Mouse (Mus musculus): Measurements from ENCODE around the gene Kbtbd6. TPM values are rescaled to one million over a fixed set of nuclear protein-coding genes. Genes with fewer than 3 reads are reported as not detected.

Gene Kbtbd6
- total and polyA plus RNA-seq, 3 experiments, result 0.12 TPM; not detected in 2

- H3K36me3 ChIP-seq (replicated peaks in 1 of 2; ENCODE audit: control insufficient read depth in 1 of 2, insufficient read depth in 1 of 2, low read length in 1 of 2), result peaks cover 11 to 76% of the 10 kb centered on the region in 2 experiments
- dilution Hi-C loops (cut with MboI; ENCODE audit: extremely low pct_ligation_motif_present, extremely low pct_unique_long_range_greater_than_20kb, low sequenced_read_pairs) (no loop called here), in situ Hi-C loops (cut with MboI; ENCODE audit: low pct_ligation_motif_present, low pct_unique_long_range_greater_than_20kb, low sequenced_read_pairs) (no loop called here)
- no peaks in the 10 kb centered on the region for H3K79me2 ChIP-seq (replicated peaks; ENCODE audit: control insufficient read depth, extremely low read depth, insufficient read depth, poor library complexity, severe bottlenecking)
- no peaks in the 10 kb centered on the region for H3K4me1 ChIP-seq (ENCODE audit: control insufficient read depth in 1 of 2, insufficient read depth in 2 of 2)
- H3K27me3 ChIP-seq (replicated peaks), result no peaks in the 10 kb centered on the region
- no peak for DNase-seq (ENCODE audit: extremely low read depth)
- TF ChIP-seq CHD2 (IDR thresholded peaks at IDR 0.05; ENCODE audit: low read length), result no peak
- TF ChIP-seq HCFC1 (IDR thresholded peaks at IDR 0.05; ENCODE audit: low read depth, low read length), result no peak
- TF ChIP-seq IRF4 (IDR thresholded peaks at IDR 0.05; ENCODE audit: low read depth, low read length), result no peak
- TF ChIP-seq UBTF (IDR thresholded peaks at IDR 0.05; ENCODE audit: low read depth, low read length), result no peak
- no peak for TF ChIP-seq KAT2A (IDR thresholded peaks at IDR 0.05; ENCODE audit: insufficient replicate concordance, low read length)
- TF ChIP-seq POLR2AphosphoS2 (IDR thresholded peaks at IDR 0.05; ENCODE audit: low read depth, low read length), result no peak
- no peak for TF ChIP-seq MAZ (IDR thresholded peaks at IDR 0.05; ENCODE audit: low read depth, low read length)
- TF ChIP-seq MAX (IDR thresholded peaks at IDR 0.05; ENCODE audit: low read length), result no peak
- TF ChIP-seq BHLHE40 (IDR thresholded peaks at IDR 0.05; ENCODE audit: low read depth, low read length), result no peak
- H3K9me3 ChIP-seq (replicated peaks; ENCODE audit: low read length), result no peaks in the 10 kb centered on the region
- H3K4me3 ChIP-seq (replicated peaks in 1 of 3; ENCODE audit: low read depth in 2 of 3, low read length in 2 of 3, poor library complexity in 1 of 3), result no peak overlapping the region
- no peak overlapping the region for H3K27ac ChIP-seq (ENCODE audit: insufficient read depth, low read depth)
- no peak overlapping the region for H3K9ac ChIP-seq (ENCODE audit: insufficient read depth, low read depth)
- no peak overlapping the region for H3K4me2 ChIP-seq (ENCODE audit: insufficient read depth, low read depth, poor library complexity, severe bottlenecking)
Measured at GRCm38 (mm10) chr14:79413121-79413520, 38.5 kb upstream of the Kbtbd6 start.

GRCm38 (mm10) chr14:79420083-79420685 is 31.5 kb upstream of the Kbtbd6 start:
- Histone ChIP-seq H3K27me3 (replicated peaks) (no peaks in the 10 kb centered on the region), H3K9ac (ENCODE audit: insufficient read depth, low read depth) (no peak overlapping the region), H3K4me3 (replicated peaks in 1 of 3; ENCODE audit: low read depth in 2 of 3, low read length in 2 of 3, poor library complexity in 1 of 3) (no peak overlapping the region), H3K4me1 (ENCODE audit: control insufficient read depth in 1 of 2, insufficient read depth in 2 of 2) (peaks cover 0 to 15% of the 10 kb centered on the region in 2 experiments; a peak in 3 of 4 replicates), H3K79me2 (replicated peaks; ENCODE audit: control insufficient read depth, extremely low read depth, insufficient read depth, poor library complexity, severe bottlenecking) (no peaks in the 10 kb centered on the region), H3K4me2 (ENCODE audit: insufficient read depth, low read depth, poor library complexity, severe bottlenecking) (no peak overlapping the region), H3K9me3 (replicated peaks; ENCODE audit: low read length) (no peaks in the 10 kb centered on the region), H3K27ac (ENCODE audit: insufficient read depth, low read depth) (no peak overlapping the region), H3K36me3 (replicated peaks in 1 of 2; ENCODE audit: control insufficient read depth in 1 of 2, insufficient read depth in 1 of 2, low read length in 1 of 2) (peaks cover 7 to 73% of the 10 kb centered on the region in 2 experiments)
- in situ Hi-C loops (cut with MboI; ENCODE audit: low pct_ligation_motif_present, low pct_unique_long_range_greater_than_20kb, low sequenced_read_pairs) (no loop called here), dilution Hi-C loops (cut with MboI; ENCODE audit: extremely low pct_ligation_motif_present, extremely low pct_unique_long_range_greater_than_20kb, low sequenced_read_pairs) (no loop called here)
- TF ChIP-seq MAZ (IDR thresholded peaks at IDR 0.05; ENCODE audit: low read depth, low read length), result no peak
- TF ChIP-seq TCF12 (IDR thresholded peaks at IDR 0.05; ENCODE audit: low read depth, low read length), result no peak
- DNase-seq (ENCODE audit: extremely low read depth), result no peak

GRCm38 (mm10) chr14:79425979-79426729 is 25.5 kb upstream of the Kbtbd6 start, which contains the start of gene Kbtbd7:
Gene Kbtbd7, plus strand, starts transcription at chr14:79426511.
- peak; percentile 98 for DNase-seq (ENCODE audit: extremely low read depth)
- Histone ChIP-seq H3K36me3 (replicated peaks in 1 of 2; ENCODE audit: control insufficient read depth in 1 of 2, insufficient read depth in 1 of 2, low read length in 1 of 2) (peaks cover 3 to 31% of the 10 kb centered on the region in 2 experiments), H3K4me2 (ENCODE audit: insufficient read depth, low read depth, poor library complexity, severe bottlenecking) (0 out of 2 replicates have a peak within 1 kb of the TSS, but pooled peaks have one; percentile 27), H3K79me2 (replicated peaks; ENCODE audit: control insufficient read depth, extremely low read depth, insufficient read depth, poor library complexity, severe bottlenecking) (no peaks in the 10 kb centered on the region), H3K4me1 (ENCODE audit: control insufficient read depth in 1 of 2, insufficient read depth in 2 of 2) (peaks cover 4 to 28% of the 10 kb centered on the region in 2 experiments; a peak in 3 of 4 replicates), H3K27me3 (replicated peaks) (no peaks in the 10 kb centered on the region), H3K9me3 (replicated peaks; ENCODE audit: low read length) (no peaks in the 10 kb centered on the region), H3K4me3 (replicated peaks in 1 of 3; ENCODE audit: low read depth in 2 of 3, low read length in 2 of 3, poor library complexity in 1 of 3) (peak within 1 kb of the TSS in 2 of 3 experiments; percentile 13 to 47), H3K9ac (ENCODE audit: insufficient read depth, low read depth) (no peak within 1 kb of the TSS; the same call in 1 of the 2 replicates), H3K27ac (ENCODE audit: insufficient read depth, low read depth) (peak within 1 kb of the TSS; percentile 43; the same call in 1 of the 2 replicates)
- dilution Hi-C loops (cut with MboI; ENCODE audit: extremely low pct_ligation_motif_present, extremely low pct_unique_long_range_greater_than_20kb, low sequenced_read_pairs) (no loop called here), in situ Hi-C loops (cut with MboI; ENCODE audit: low pct_ligation_motif_present, low pct_unique_long_range_greater_than_20kb, low sequenced_read_pairs) (no loop called here)
- no peak for TF ChIP-seq RCOR1 (conservative IDR thresholded peaks at IDR 0.05; ENCODE audit: low read depth, low read length)
- peak; percentile 100 for TF ChIP-seq HCFC1 (IDR thresholded peaks at IDR 0.05; ENCODE audit: low read depth, low read length)
- peak; percentile 20; the same call in 1 of the 2 replicates for TF ChIP-seq MAFK (IDR thresholded peaks at IDR 0.05; ENCODE audit: insufficient replicate concordance, low read length)
- 0 out of 2 replicates have a peak, but pooled peaks have one; percentile 51 for TF ChIP-seq MYC (IDR thresholded peaks at IDR 0.05; ENCODE audit: low read depth, low read length)
- TF ChIP-seq ZMIZ1 (IDR thresholded peaks at IDR 0.05; ENCODE audit: low read depth, low read length), result peak; percentile 81
- TF ChIP-seq POLR2A (IDR thresholded peaks at IDR 0.05; ENCODE audit: low read depth, low read length), result peak; percentile 51
- peak; percentile 55 for TF ChIP-seq NRF1 (IDR thresholded peaks at IDR 0.05; ENCODE audit: low read depth, low read length)
- TF ChIP-seq RAD21 (IDR thresholded peaks at IDR 0.05; ENCODE audit: low read depth, low read length), result no peak
- no peak for TF ChIP-seq ZKSCAN1 (IDR thresholded peaks at IDR 0.05; ENCODE audit: borderline replicate concordance, low read depth, low read length)
- no peak; the same call in 1 of the 2 replicates for TF ChIP-seq MAX (IDR thresholded peaks at IDR 0.05; ENCODE audit: low read length)
- TF ChIP-seq UBTF (IDR thresholded peaks at IDR 0.05; ENCODE audit: low read depth, low read length), result peak; percentile 96
- peak; percentile 85 for TF ChIP-seq TCF12 (IDR thresholded peaks at IDR 0.05; ENCODE audit: low read depth, low read length)
- TF ChIP-seq PAX5 (IDR thresholded peaks at IDR 0.05; ENCODE audit: low read length), result no peak
- peak; percentile 79 for TF ChIP-seq ELF1 (IDR thresholded peaks at IDR 0.05; ENCODE audit: low read depth, low read length)
- TF ChIP-seq MAZ (IDR thresholded peaks at IDR 0.05; ENCODE audit: low read depth, low read length), result peak; percentile 34; the same call in 1 of the 2 replicates
- TF ChIP-seq GABPA (IDR thresholded peaks at IDR 0.05; ENCODE audit: insufficient replicate concordance, low read depth, low read length), result peak; percentile 85; the same call in 1 of the 2 replicates

Measured in CH12.LX (cell line).